Mouse (Mus musculus): Measurements from ENCODE around the gene Gm8332.
"Not testable (repeated sequence)": the region's sequence is repeated elsewhere in the genome, so short reads cannot be mapped to it uniquely, and the experiment has no call there.

GRCm38 (mm10) chr12:88242940-88243339 lies 7.0 kb downstream of the Gm8332 start:
- TF ChIP-seq CTCF (IDR thresholded peaks at IDR 0.05; ENCODE audit: control insufficient read depth, insufficient read depth, insufficient read length); MAX (IDR thresholded peaks at IDR 0.05): not testable (repeated sequence)
